Mouse (Mus musculus): ENCODE data around the gene Vash1. TPM values are rescaled to one million over a fixed set of nuclear protein-coding genes. Genes with fewer than 3 reads are reported as not detected.

Vash1 gene
- total RNA-seq, 2 experiments from 2014 or later: 0.07 to 0.54 TPM

DNA sequence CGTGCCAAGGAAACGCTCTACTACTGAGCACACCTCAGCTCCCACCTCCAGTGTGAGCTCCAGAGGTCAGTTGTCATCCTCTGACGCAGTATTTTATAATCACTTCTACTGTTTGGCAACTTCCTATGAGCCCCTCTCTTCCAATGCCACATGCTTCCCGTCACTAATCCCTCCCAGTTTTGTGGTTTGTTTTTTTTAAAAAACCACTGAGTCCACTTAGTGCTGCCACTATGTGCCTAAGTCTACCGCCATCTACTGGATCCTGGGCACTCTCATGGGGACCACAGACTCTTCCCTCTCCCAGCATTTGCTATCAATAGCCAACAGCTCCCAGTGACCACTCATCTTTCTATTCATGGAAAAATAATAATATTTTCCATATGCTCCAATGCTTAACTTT, 35.5 kb downstream of the Vash1 start:
- peak; percentile 96 for ATAC-seq (replicated peaks; ENCODE audit: poor library complexity)

DNA sequence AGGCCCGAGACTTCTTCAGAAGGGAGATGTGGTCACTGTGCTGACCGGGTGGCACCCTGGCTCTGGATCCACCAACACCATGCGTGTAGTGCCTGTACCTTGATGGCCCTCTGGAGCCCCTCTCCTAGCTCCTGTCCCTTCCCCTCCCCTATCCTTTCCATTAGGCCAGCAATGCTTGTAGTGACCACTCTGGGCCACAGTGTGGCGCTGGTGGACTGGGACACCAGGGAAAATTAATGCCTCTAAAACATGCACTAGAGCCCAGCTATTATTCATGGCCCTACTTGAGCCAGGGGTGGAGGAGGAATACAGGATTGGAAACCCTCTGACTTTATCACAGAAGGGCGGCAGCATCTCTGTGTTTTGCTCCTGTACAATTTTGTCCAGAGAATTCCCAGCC, 36.9 kb downstream of the Vash1 start:
- ATAC-seq (replicated peaks; ENCODE audit: poor library complexity): peak; percentile 48

DNA sequence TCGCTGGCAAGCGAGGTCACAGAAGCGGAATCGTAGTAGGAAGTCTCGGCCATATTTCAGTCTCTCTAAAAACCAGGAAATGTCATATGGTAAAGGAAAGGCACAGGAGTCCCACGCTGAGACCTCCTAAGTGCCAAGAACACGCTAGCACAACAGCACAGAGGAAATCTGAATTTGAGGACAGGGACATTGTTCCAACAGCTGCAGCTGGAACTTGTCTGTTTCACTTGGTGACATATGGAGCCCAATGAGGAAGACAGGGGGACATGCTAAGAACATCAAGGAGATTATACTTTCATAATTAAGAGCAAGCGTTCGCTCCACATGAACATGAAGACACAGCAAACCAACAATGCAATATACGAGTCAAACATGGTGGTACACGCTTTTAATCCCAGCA, 38.5 kb downstream of the Vash1 start:
- no peak for ATAC-seq (replicated peaks; ENCODE audit: poor library complexity)

DNA sequence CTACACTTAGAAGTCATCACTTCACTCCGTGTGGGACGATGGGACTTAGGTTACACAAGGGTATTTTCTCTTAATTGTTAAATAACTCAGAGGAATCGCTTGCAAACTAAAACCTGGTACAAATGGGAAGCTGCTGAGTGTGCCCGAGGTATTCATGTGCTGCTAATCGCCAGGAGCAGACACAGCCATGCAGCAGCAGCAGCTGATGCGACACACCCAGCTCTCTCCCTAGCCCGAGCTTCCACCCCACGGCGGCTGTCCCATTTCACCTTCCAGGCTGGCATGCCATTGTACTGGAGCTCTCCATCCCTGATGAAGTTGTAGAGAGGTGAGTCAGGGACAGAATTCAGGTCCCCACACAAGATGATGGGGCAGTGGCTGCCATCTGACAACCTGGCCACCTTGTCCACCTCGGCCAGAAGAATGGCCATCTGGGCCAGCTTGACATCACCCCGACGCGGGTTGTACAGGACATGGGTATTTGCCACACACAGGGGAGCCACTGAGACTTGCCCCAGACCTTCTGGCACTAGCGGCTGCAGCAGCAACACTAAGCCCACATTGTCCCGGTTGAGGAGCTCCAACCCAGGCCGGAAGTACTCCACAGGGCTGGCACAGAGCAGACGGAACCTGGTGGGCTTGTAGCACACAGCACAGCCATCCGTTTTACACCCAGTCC, 41.6 kb downstream of the Vash1 start:
- no peak for ATAC-seq (replicated peaks; ENCODE audit: poor library complexity)

DNA sequence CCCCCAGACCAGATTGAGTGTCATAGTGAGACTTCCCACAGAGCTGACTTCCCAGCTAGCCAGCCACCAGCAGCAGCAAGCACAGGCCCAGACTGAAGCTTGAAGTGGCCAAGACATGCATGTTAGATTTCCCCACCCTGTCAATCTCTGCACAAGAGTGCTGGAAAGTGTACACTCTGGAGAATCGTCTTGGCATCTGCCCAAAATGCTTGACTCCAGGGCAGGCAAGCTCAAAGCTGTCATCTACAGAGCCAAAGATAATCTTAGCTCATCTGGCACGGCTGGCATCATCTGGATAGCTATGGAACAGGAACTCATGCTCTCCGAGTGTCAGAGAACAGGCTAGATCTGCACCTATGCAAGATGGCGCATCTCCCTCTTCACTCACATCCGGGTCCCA, 43.0 kb downstream of the Vash1 start:
- ATAC-seq (replicated peaks; ENCODE audit: poor library complexity): no peak

DNA sequence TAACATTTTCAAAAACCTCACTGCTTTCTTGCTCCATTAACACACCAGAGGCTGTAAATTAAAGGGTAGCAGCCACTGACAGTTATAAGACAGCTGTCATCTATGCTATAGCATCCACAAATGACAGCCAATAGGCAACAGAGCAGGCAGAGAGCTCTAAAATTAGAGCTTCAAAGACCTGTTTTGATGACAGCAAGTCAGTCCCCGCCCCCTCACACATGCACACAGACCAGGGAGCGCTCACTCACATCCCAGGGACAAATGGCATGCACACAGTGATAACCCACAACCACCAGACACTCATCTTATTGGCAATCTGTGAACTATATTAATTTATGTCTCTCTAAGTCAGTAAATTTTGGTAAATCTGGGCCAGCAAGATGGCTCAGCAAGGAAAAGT, 45.8 kb downstream of the Vash1 start:
- ATAC-seq (replicated peaks; ENCODE audit: poor library complexity): no peak

DNA sequence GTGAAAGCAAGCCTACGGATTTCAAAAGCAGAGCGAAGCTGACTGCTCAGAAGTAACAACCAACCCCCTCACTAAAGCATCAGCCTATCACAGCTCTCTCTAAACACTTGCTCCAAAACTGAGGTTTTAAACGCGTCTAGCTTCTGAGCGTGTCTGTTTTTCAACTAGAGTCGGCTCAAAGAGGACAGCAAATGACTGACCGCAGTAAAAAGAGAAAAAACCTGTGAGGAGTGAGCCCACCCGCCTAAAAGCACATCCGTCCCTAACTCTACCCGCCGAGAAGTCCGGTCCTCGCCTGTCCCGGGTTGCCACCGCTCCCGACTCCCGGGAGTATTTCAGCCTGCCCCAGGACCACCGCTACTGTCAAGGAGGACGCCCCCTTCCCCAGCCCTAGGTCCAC, 47.2 kb downstream of the Vash1 start:
- ATAC-seq (replicated peaks; ENCODE audit: poor library complexity): peak; percentile 20; the same call in 1 of the 2 replicates

DNA sequence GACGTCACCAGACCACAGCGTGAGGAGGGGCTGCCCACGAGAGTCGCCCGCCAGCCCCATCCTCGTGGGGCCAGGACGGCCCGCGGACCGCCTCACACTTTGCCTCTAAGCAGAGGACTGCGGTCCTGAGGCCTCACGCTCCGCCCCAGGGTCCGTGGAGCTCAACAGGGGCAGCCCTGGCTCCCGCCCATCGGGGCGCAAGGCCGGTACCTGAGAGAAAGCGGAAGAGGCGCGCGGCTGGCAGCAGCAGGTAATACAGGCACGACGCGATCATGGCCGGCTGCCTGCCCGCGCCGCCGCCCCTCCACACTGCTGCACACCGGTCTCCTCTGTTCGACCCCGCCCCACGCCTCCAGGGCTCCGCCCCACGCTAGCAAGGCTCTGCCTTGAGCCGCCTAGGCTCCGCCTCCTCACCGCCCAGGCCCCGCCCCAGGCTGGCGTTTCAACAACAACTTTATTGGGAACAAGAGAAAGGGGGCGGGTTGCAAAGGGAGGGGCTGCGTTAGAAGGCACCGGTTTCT, 47.7 kb downstream of the Vash1 start, which contains the start of gene Angel1:
TSS of gene Angel1 (minus strand) at position 341 of the 521 bp plus-strand sequence.
- peak; percentile 99 for ATAC-seq (replicated peaks; ENCODE audit: poor library complexity)

DNA sequence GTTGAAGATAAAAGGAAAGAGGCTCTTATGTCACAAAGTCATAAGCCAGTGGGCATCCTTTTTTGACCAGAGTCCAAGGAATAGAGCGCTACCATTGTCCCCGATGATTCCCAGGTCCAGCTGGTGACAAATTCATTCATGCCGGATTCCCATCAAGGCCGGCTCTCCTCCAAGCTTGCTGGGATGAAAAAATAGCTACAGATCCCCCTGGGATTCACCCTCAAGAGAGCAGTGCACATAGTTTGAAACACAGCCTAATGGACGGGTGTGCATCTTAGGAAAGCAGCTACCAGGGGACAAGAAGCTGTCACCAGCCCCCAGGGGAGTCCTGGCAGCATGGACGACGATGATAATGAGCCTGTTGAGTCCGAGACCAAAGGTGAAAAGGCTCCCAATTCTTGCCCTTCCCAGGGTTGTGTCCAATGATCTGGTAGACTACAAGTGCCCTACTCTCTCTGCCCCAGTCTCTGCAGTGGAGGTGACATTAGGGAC, 55.9 kb downstream of the Vash1 start, which contains the start of gene Lrrc74a:
TSS of gene Lrrc74a (plus strand) at position 51 of the 492 bp plus-strand sequence.
- ATAC-seq (replicated peaks; ENCODE audit: poor library complexity): no peak

Other genes with a start within 250 kb of the Vash1 start
- gene Angel1, start 47.8 kb downstream of the Vash1 start, total RNA-seq (2015): 3.1 TPM in 2 replicates
- 0.62 and 2.7 TPM in 2 replicates for gene Angel1, start 47.8 kb downstream of the Vash1 start, total RNA-seq (2017)
- not detected in 2 replicates for gene Lrrc74a, start 55.7 kb downstream of the Vash1 start, total RNA-seq (2015)
- gene Lrrc74a, start 55.7 kb downstream of the Vash1 start, total RNA-seq (2017): not detected in 2 replicates
- 1.4 and 1.8 TPM in 2 replicates for gene Irf2bpl, start 206.1 kb downstream of the Vash1 start, total RNA-seq (2015)
- 1.6 and 1.7 TPM in 2 replicates for gene Irf2bpl, start 206.1 kb downstream of the Vash1 start, total RNA-seq (2017)